Mouse (Mus musculus) thymus, adult 2 months (tissue): ENCODE results near the gene Kcnq1.

Source experiments
- CTCF ChIP-seq: fragments of 200-500 bp; IDR thresholded peaks from 2 replicates; pipeline ENCODE4 v1.5.1; 2012; ENCODE audit warnings: mild to moderate bottlenecking, control low read depth, low read length, moderate library complexity, borderline replicate concordance; ENCODE audit not compliant: control insufficient read depth, poor library complexity, insufficient read depth; ENCODE audit errors: extremely low read depth
- POLR2A ChIP-seq: fragments of 200-500 bp; IDR thresholded peaks from 2 replicates; pipeline ENCODE4 v1.6.1; 2012; ENCODE audit warnings: mild to moderate bottlenecking, low read length, control low read depth, moderate library complexity; ENCODE audit not compliant: control insufficient read depth, poor library complexity, insufficient read depth; ENCODE audit errors: extremely low read depth

DNA sequence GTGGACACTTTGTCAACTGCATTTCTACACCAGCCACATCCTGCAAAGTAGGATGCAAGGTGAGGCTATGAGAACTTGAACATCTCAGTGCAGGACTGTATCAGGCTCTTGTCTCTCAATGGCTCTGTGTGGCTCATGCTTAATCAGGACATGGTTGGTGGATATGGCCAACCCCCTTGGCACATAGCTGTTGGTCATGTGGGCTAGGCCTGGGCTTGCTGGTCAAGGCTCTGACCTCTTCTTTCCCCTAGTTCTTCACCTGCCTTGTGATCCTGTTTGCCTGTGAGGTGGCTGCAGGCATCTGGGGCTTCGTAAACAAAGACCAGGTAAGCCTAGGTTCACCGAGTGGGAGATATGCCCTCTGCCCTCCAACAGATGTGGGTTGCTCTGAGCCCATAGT lies 40.5 kb upstream of the Kcnq1 start:
- no peak for TF ChIP-seq CTCF
- TF ChIP-seq POLR2A = no peak
